Mouse (Mus musculus) myocyte (in vitro differentiated cells): Measurements from ENCODE around the gene Slc9a9. TPM values are rescaled to one million over a fixed set of nuclear protein-coding genes. Genes with fewer than 3 reads are reported as not detected.

Source experiments
- H3K27me3 ChIP-seq: one replicate; pipeline ENCODE4 v1.6.1; 2011; ENCODE audit not compliant: control insufficient read depth, insufficient read depth, insufficient read length
- H3K36me3 ChIP-seq: one replicate; pipeline ENCODE4 v1.6.1; 2011; ENCODE audit not compliant: control insufficient read depth, insufficient read depth
- H3K4me2 ChIP-seq: one replicate; pipeline ENCODE4 v1.6.1; 2011; ENCODE audit warnings: low read depth, control low read depth
- H3K4me3 ChIP-seq: one replicate; pipeline ENCODE4 v1.5.1; 2011; ENCODE audit warnings: mild to moderate bottlenecking, control low read depth, moderate library complexity
- H3K79me2 ChIP-seq: one replicate; pipeline ENCODE4 v1.6.1; 2011; ENCODE audit not compliant: control insufficient read depth, insufficient read depth
- H3ac ChIP-seq: one replicate; pipeline ENCODE4 v1.6.1; 2011; ENCODE audit not compliant: control insufficient read depth, insufficient read length
- CEBPB ChIP-seq: IDR thresholded peaks from 2 replicates; pipeline ENCODE4 v1.6.1; 2011; ENCODE audit warnings: mild to moderate bottlenecking, moderate library complexity; ENCODE audit not compliant: poor library complexity, insufficient read depth, severe bottlenecking
- E2F4 ChIP-seq: IDR thresholded peaks from one replicate; pipeline ENCODE4 v1.6.1; 2011; ENCODE audit warnings: mild to moderate bottlenecking, control low read depth, moderate library complexity; ENCODE audit not compliant: insufficient read depth
- MAX ChIP-seq: IDR thresholded peaks from one replicate; pipeline ENCODE4 v1.6.1; 2011; ENCODE audit warnings: low read depth, mild to moderate bottlenecking, control low read depth
- MYOD1 ChIP-seq, 3 experiments: IDR thresholded peaks; one replicate each; pipeline ENCODE4 v1.6.1; 2011; ENCODE audit warnings: control low read depth in 2 of 3, low read depth in 2 of 3, mild to moderate bottlenecking in 2 of 3, moderate library complexity in 1 of 3; ENCODE audit not compliant: insufficient read length in 2 of 3, control insufficient read depth in 1 of 3
- MYOG ChIP-seq, 3 experiments: IDR thresholded peaks; one replicate each; pipeline ENCODE4 v1.6.1; 2011; ENCODE audit warnings: control low read depth in 2 of 3, low read depth in 2 of 3, mild to moderate bottlenecking in 2 of 3; ENCODE audit not compliant: insufficient read length in 2 of 3, control insufficient read depth in 1 of 3, insufficient read depth in 1 of 3
- POLR2A ChIP-seq: IDR thresholded peaks from one replicate; pipeline ENCODE4 v1.6.1; 2011; ENCODE audit warnings: low read depth, mild to moderate bottlenecking, control low read depth, moderate library complexity; ENCODE audit not compliant: insufficient read length
- POLR2AphosphoS2 ChIP-seq: IDR thresholded peaks from one replicate; pipeline ENCODE4 v1.6.1; 2011; ENCODE audit warnings: low read depth, control low read depth; ENCODE audit not compliant: insufficient read length
- REST ChIP-seq: IDR thresholded peaks from one replicate; pipeline ENCODE4 v1.6.1; 2011; ENCODE audit warnings: mild to moderate bottlenecking, control low read depth, moderate library complexity; ENCODE audit not compliant: insufficient read depth, insufficient read length
- SRF ChIP-seq: IDR thresholded peaks from one replicate; pipeline ENCODE4 v1.6.1; 2011; ENCODE audit warnings: low read depth; ENCODE audit not compliant: control insufficient read depth, insufficient read length
- TCF12 ChIP-seq: IDR thresholded peaks from one replicate; pipeline ENCODE4 v1.6.1; 2011; ENCODE audit warnings: mild to moderate bottlenecking, control low read depth; ENCODE audit not compliant: poor library complexity, insufficient read depth, severe bottlenecking
- TCF3 ChIP-seq: IDR thresholded peaks from one replicate; pipeline ENCODE4 v1.6.1; 2011; ENCODE audit warnings: low read depth, control low read depth; ENCODE audit not compliant: insufficient read length
- USF1 ChIP-seq: IDR thresholded peaks from one replicate; pipeline ENCODE4 v1.6.1; 2011; ENCODE audit warnings: low read depth, mild to moderate bottlenecking, control low read depth, moderate library complexity
- polyA plus RNA-seq: library from polyadenylated mRNA; unstranded; fragments of >200 nt; fragmentation: generic; extraction: Trizol; gene quantifications from one replicate; pipeline ENCODE4 v1.2.1, GENCODE M21; 2012; ENCODE audit warnings: missing spikeins

The Slc9a9 gene
- polyA plus RNA-seq, 1 experiment: 21.5 TPM

DNA sequence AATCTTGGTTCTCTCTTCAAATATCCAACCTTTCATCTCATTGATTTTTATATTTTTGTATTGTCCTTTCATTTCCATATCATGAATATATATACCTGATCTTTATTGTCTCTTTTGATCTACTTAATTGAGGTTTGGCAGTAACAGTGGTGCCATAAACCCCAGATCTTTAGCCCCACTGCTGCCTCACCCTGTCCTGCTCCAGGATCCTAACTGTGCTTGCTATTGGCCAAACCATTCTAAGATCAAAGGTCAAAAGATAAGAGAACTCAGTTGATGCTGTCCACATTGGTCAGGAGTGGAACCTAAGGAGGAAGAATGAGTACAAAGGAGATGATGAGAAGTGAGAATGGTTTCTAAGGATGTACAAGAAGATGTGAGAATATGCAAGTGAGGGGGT lies 440.1 kb downstream of the Slc9a9 start:
- TF ChIP-seq MYOD1 (IDR thresholded peaks at IDR 0.05; ENCODE audit: control insufficient read depth in 1 of 3, insufficient read length in 2 of 3, low read depth in 2 of 3) (no peak), TCF3 (no peak), USF1 (no peak), TCF12 (no peak), MAX (no peak), E2F4 (no peak), POLR2A (no peak), REST (no peak), CEBPB (no peak), SRF (no peak), MYOG (IDR thresholded peaks at IDR 0.05; ENCODE audit: control insufficient read depth in 1 of 3, insufficient read depth in 1 of 3, insufficient read length in 2 of 3, low read depth in 2 of 3) (no peak), POLR2AphosphoS2 (no peak)
- Histone ChIP-seq H3K36me3 (no peaks in the 10 kb centered on the region), H3K4me2 (no peak overlapping the region), H3K4me3 (no peak overlapping the region), H3K79me2 (no peaks in the 10 kb centered on the region), H3K27me3 (no peaks in the 10 kb centered on the region), H3ac (no peak overlapping the region)

DNA sequence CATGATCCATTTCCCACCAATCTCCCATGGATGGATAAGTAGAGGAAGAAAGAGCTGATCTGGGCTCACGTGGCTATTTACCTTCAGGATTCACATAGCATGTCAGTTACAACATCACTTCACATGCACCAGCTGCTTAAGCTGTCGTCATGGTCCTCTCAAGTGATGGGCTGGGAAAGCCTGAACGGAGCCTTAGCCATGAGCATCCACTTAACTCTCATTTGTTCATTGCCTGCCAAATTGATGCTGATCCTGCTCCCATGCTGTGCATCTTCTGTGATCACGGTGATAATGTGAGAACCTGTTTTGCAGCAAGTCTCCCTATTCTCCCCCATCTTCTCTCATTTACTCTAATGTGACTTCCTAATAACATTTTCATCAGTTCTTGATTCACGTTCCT lies 441.1 kb downstream of the Slc9a9 start:
- H3K4me3 ChIP-seq: no peak overlapping the region
- TF ChIP-seq E2F4: no peak
- TF ChIP-seq CEBPB: no peak
- no peak for TF ChIP-seq SRF
- TF ChIP-seq TCF12: no peak
- TF ChIP-seq REST: no peak
- no peak for TF ChIP-seq TCF3
- TF ChIP-seq MYOD1 (IDR thresholded peaks at IDR 0.05; ENCODE audit: control insufficient read depth in 1 of 3, insufficient read length in 2 of 3, low read depth in 2 of 3): no peak
- TF ChIP-seq USF1: no peak
- no peak for TF ChIP-seq POLR2AphosphoS2
- no peak for TF ChIP-seq MYOG (IDR thresholded peaks at IDR 0.05; ENCODE audit: control insufficient read depth in 1 of 3, insufficient read depth in 1 of 3, insufficient read length in 2 of 3, low read depth in 2 of 3)
- TF ChIP-seq MAX: no peak
- TF ChIP-seq POLR2A: no peak
- H3K27me3 ChIP-seq: no peaks in the 10 kb centered on the region
- no peaks in the 10 kb centered on the region for H3K36me3 ChIP-seq
- no peaks in the 10 kb centered on the region for H3K79me2 ChIP-seq
- no peak overlapping the region for H3ac ChIP-seq
- peak overlapping the region; percentile 41 for H3K4me2 ChIP-seq

DNA sequence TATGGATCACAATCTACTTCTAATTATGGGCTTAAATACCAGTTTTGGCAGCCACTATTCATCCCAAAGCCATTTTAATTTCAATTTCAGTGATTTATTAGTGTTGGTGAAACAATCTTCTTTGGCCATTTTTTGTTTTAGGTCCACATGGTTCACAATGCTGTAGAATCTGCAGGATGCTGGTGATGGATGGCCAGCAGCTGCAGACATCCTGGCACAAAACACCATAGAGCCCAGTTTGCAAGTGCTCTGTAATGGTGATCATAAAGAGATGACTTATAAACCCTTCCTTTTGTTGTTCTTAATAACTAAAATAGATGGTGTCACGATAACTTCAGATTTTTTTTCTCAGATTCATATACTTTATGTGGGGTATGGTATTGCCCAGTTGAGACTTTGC lies 442.0 kb downstream of the Slc9a9 start:
- H3K36me3 ChIP-seq: no peaks in the 10 kb centered on the region
- TF ChIP-seq SRF (no peak), TCF3 (peak; percentile 36), MYOG (IDR thresholded peaks at IDR 0.05; ENCODE audit: control insufficient read depth in 1 of 3, insufficient read depth in 1 of 3, insufficient read length in 2 of 3, low read depth in 2 of 3) (no peak), TCF12 (peak; percentile 43), POLR2AphosphoS2 (no peak), MYOD1 (IDR thresholded peaks at IDR 0.05; ENCODE audit: control insufficient read depth in 1 of 3, insufficient read length in 2 of 3, low read depth in 2 of 3) (peak; percentile 29 to 96 (median 93))
- no peaks in the 10 kb centered on the region for H3K79me2 ChIP-seq
- H3K4me2 ChIP-seq: peak overlapping the region; percentile 41
- no peaks in the 10 kb centered on the region for H3K27me3 ChIP-seq
- no peak overlapping the region for H3K4me3 ChIP-seq
- no peak overlapping the region for H3ac ChIP-seq

DNA sequence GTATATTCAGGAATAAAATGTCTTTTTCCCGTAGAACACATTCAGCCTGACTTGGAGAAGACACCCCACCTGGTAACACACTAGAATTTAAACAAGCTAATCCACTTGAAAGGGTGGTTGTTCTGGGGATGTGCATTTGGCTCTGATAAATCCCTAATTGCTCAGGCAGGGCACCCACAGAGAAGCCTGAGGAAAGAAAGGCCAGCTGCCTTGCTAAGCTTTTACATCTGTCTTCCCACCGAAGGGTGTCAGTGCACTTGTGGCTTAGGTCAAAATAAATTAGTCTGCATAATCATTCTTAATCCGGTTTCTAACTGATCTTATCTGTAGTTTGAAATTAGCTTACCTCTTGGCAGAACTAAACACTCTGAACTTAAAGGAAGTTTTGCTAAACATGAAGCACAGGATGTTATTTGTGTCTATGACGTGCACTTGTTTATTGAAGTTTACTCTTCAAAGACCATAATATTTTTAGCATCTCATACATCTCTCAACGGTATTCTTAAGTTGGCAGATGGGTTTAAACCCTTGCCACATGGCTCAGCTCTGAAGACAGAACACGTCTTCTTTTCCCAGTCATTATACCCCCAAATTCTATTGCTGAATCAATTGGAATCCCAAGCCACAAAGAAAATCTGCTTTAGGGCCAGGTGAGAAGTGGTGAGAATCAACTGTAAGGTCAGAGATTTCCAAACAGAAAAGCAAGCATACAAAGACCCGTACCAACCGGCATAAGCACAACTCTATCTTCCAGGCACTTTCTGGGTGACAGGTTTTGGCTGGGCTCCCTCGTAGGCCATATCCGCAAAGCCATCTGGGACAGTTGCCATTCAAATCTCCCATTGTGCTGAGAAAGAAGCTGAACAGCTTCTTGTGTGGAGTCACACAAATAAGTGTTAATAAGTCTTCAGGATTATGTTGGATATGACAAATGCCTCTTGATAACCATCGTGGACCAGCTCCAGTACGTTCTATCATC lies 443.7 kb downstream of the Slc9a9 start:
- no peaks in the 10 kb centered on the region for H3K27me3 ChIP-seq
- H3K36me3 ChIP-seq: no peaks in the 10 kb centered on the region
- no peak overlapping the region for H3ac ChIP-seq
- no peak overlapping the region for H3K4me2 ChIP-seq
- no peak for TF ChIP-seq POLR2AphosphoS2
- TF ChIP-seq MYOD1 (IDR thresholded peaks at IDR 0.05; ENCODE audit: control insufficient read depth in 1 of 3, insufficient read length in 2 of 3, low read depth in 2 of 3): peak in 1 of 3 experiments; percentile 18
- H3K4me3 ChIP-seq: no peak overlapping the region
- no peaks in the 10 kb centered on the region for H3K79me2 ChIP-seq

DNA sequence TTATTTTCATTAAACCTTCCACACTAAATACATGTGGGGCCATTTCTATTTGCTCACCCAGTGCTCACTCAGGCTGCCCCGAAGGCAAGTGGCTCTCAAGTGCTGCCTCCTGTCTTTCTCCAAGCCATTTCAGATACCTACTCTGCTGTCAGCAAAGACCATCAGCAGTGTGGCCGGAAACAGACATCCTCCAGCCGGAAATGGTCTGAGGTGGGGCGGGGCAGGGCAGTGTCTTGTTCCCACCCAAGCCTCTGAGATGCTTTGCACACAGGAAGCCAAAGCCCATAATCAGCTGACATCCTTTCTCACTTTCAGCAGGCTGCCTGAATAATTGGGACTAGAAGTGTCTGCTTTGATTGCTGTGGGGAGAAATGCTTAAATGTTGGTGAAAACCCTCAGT lies 450.4 kb downstream of the Slc9a9 start:
- H3K4me3 ChIP-seq: no peak overlapping the region
- TF ChIP-seq POLR2A (no peak), REST (no peak), SRF (no peak), MYOG (IDR thresholded peaks at IDR 0.05; ENCODE audit: control insufficient read depth in 1 of 3, insufficient read depth in 1 of 3, insufficient read length in 2 of 3, low read depth in 2 of 3) (no peak), TCF12 (no peak), POLR2AphosphoS2 (no peak), MYOD1 (IDR thresholded peaks at IDR 0.05; ENCODE audit: control insufficient read depth in 1 of 3, insufficient read length in 2 of 3, low read depth in 2 of 3) (no peak), CEBPB (no peak), TCF3 (no peak), MAX (no peak), E2F4 (no peak), USF1 (no peak)
- no peak overlapping the region for H3ac ChIP-seq
- H3K79me2 ChIP-seq: no peaks in the 10 kb centered on the region
- H3K4me2 ChIP-seq: no peak overlapping the region
- no peaks in the 10 kb centered on the region for H3K36me3 ChIP-seq
- H3K27me3 ChIP-seq: no peaks in the 10 kb centered on the region
